Mouse (Mus musculus): ENCODE data around the gene Gsap.

DNA sequence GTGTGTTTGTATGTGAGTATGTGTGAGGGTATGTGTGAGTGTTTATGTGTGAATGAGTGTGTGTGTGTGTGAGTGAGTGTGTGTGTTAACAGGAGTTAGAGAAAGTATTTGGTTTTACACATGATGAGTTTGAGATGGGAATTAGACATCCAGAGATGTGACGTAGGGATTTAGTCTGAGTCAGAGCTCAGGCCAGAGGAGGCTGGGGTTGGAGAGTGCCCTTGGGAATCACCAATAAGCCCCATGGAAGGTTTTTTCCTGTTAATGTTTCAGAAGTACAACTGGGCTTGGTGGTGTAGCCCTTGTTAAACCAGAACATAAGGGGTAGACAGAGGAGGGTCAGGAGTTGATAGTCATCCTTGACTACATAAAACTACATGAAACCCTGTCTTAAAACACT lies 25.4 kb downstream of the Gsap start:
- TF ChIP-seq EP300 (optimal IDR thresholded peaks at IDR 0.05) (no peak), CTCF (IDR thresholded peaks at IDR 0.05; ENCODE audit: low read depth) (no peak)
